Mouse (Mus musculus): ENCODE data around the gene Cat.

The Cat gene

GRCm38 (mm10) chr2:103439071-103439622, 45.8 kb downstream of the Cat start:
- in situ Hi-C loops (cut with MboI): no loop called here

- in situ Hi-C loops (cut with MboI): no loop called here
Measured at GRCm38 (mm10) chr2:103436534-103436933, 48.4 kb downstream of the Cat start.

- in situ Hi-C loops (cut with MboI): no loop called here
Measured at GRCm38 (mm10) chr2:103435110-103435509, 49.9 kb downstream of the Cat start.

GRCm38 (mm10) chr2:103432695-103433275, 52.2 kb downstream of the Cat start:
- in situ Hi-C loops (cut with MboI): no loop called here

GRCm38 (mm10) chr2:103430712-103431111, 54.2 kb downstream of the Cat start:
- in situ Hi-C loops (cut with MboI): no loop called here

- in situ Hi-C loops (cut with MboI): no loop called here
Measured at GRCm38 (mm10) chr2:103428356-103428755, 56.6 kb downstream of the Cat start.

- in situ Hi-C loops (cut with MboI): no loop called here
Measured at GRCm38 (mm10) chr2:103425456-103426063, 59.4 kb downstream of the Cat start.

- in situ Hi-C loops (cut with MboI): no loop called here
Measured at GRCm38 (mm10) chr2:103424349-103425026, 60.5 kb downstream of the Cat start.

- in situ Hi-C loops (cut with MboI): no loop called here
Measured at GRCm38 (mm10) chr2:103423884-103424283, 61.1 kb downstream of the Cat start.

GRCm38 (mm10) chr2:103420650-103421507, 64.1 kb downstream of the Cat start:
- in situ Hi-C loops (cut with MboI): no loop called here

GRCm38 (mm10) chr2:103415774-103416173, 69.2 kb downstream of the Cat start:
- in situ Hi-C loops (cut with MboI): no loop called here

- in situ Hi-C loops (cut with MboI): no loop called here
Measured at GRCm38 (mm10) chr2:103413381-103413780, 71.6 kb downstream of the Cat start.

GRCm38 (mm10) chr2:103411816-103412215, 73.1 kb downstream of the Cat start:
- in situ Hi-C loops (cut with MboI): no loop called here

GRCm38 (mm10) chr2:103411348-103411747, 73.6 kb downstream of the Cat start, which contains the start of gene Elf5:
Gene Elf5, plus strand, starts transcription at chr2:103411688.
- in situ Hi-C loops (cut with MboI): no loop called here

GRCm38 (mm10) chr2:103406239-103406638, 78.7 kb downstream of the Cat start:
- in situ Hi-C loops (cut with MboI): no loop called here
